Mouse (Mus musculus) brown adipose tissue, adult 24 weeks (tissue): ENCODE results near the gene Ercc6l2. TPM values are rescaled to one million over a fixed set of nuclear protein-coding genes. Genes with fewer than 3 reads are reported as not detected.

Source experiments
- H3K27ac ChIP-seq: fragments of 200-500 bp; replicated peaks from 2 replicates; pipeline ENCODE4 v1.5.1; 2012; ENCODE audit warnings: low read depth, mild to moderate bottlenecking, low read length
- H3K4me1 ChIP-seq: fragments of 200-500 bp; 2 replicates; pipeline ENCODE4 v1.6.1; 2012; ENCODE audit warnings: low read length, mixed read lengths; ENCODE audit not compliant: control insufficient read depth, insufficient read depth, insufficient read length
- H3K4me3 ChIP-seq: fragments of 200-500 bp; 2 replicates; pipeline ENCODE4 v1.5.1; 2012; ENCODE audit warnings: low read depth, mild to moderate bottlenecking, low read length, moderate library complexity; ENCODE audit not compliant: insufficient read depth
- polyA plus RNA-seq: library from polyadenylated mRNA; stranded (reverse); fragments of >200 nt; gene quantifications from 2 replicates; pipeline ENCODE4 v1.2.4, GENCODE M21; 2012; ENCODE audit not compliant: missing spikeins, insufficient read depth, insufficient read length

Ercc6l2 gene
- polyA plus RNA-seq, 1 experiment: 11.7 TPM

GRCm38 (mm10) chr13:63941170-63941569 lies 126.1 kb downstream of the Ercc6l2 start:
- Histone ChIP-seq H3K4me3 (no peak overlapping the region), H3K4me1 (peaks cover 13% of the 10 kb centered on the region; the same call in 1 of the 2 replicates), H3K27ac (no peak overlapping the region)

GRCm38 (mm10) chr13:63943605-63944004 lies 128.6 kb downstream of the Ercc6l2 start:
- Histone ChIP-seq H3K27ac (no peak overlapping the region; the same call in 1 of the 2 replicates), H3K4me3 (no peak overlapping the region), H3K4me1 (peaks cover 14% of the 10 kb centered on the region; the same call in 1 of the 2 replicates)

GRCm38 (mm10) chr13:63944344-63945021 lies 129.4 kb downstream of the Ercc6l2 start:
- Histone ChIP-seq H3K4me1 (peaks cover 16% of the 10 kb centered on the region; the same call in 1 of the 2 replicates), H3K27ac (peak overlapping the region; percentile 75), H3K4me3 (no peak overlapping the region)

Other genes with a start within 250 kb of the Ercc6l2 start
- 4.8 and 7.9 TPM in 2 replicates for gene Ptch1, start 241.6 kb upstream of the Ercc6l2 start, polyA plus RNA-seq